Mouse (Mus musculus): Measurements from ENCODE around the gene Myrip.
"Not testable (repeated sequence)": the region's sequence is repeated elsewhere in the genome, so short reads cannot be mapped to it uniquely, and the experiment has no call there.

Gene Myrip

DNA sequence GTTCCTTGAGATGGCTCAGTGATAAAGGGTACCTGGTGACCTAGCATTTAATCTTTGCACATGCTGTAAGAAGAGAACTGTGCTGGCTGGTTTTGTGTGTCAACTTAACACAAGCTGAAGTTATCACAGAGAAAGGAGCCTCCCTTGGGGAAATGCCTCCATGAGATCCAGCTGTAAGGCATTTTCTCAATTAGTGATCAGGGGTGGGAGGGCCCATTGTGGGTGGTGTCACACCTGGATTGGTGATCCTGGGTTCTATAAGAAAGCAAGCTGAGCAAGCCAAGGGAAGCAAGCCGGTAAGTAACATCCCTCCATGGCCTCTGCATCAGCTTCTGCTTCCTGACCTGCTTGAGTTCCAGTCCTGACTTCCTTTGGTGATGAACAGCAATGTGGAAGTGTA is at the start of gene Myrip:
TSS of gene Myrip (plus strand) at position 301 of the 400 bp plus-strand sequence.
- DNase-seq (ENCODE audit: low spot score in 2 of 2), result not testable (repeated sequence)

DNA sequence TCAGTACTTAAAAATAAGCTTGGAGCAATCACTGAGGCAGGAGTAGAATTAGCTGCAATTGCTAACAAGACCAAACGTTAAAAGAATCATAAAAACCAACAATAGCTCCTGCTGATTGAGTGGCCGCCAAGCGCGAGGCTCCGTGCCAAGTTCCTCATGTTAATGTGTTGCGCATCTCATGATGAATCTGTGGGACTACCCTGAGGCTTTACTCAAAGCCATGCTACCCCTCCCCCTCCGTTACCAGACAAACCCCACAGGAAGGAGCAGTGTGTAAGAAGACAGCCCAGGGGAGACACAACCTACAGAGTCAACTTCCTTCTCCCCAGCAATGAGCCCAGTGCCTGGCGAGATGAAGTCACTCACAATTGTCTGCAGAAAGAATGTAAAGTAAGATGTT is 41.5 kb upstream of the Myrip start:
- peak in 1 of 2 experiments; percentile 16 for DNase-seq (ENCODE audit: low spot score in 2 of 2)

- DNase-seq (ENCODE audit: low spot score in 2 of 2), result no peak
Measured at GRCm38 (mm10) chr9:120263994-120264393, 37.3 kb upstream of the Myrip start.

- no peak for DNase-seq (ENCODE audit: low spot score in 2 of 2)
Measured at GRCm38 (mm10) chr9:120273083-120273482, 28.2 kb upstream of the Myrip start.

DNA sequence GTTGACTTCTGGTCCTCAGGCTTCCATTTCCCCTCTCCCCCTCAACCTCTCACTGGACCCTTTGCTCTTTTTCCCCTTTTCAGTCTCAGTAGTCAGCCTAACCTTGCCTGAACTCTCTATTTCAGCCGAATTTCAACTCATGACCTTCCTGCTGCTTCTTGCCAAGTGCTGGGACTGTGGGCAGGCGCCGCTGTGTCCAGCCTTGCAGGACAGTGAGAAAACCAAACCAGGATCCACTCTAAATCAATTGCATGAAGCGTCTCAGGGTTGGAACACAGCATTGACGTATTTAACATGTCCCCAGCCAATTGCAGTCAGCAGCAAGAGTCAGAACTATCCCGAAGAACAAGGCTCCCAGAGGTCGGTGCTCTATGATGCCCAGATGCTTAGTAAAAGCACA is 26.1 kb upstream of the Myrip start:
- DNase-seq (ENCODE audit: low spot score in 2 of 2), result no peak

DNA sequence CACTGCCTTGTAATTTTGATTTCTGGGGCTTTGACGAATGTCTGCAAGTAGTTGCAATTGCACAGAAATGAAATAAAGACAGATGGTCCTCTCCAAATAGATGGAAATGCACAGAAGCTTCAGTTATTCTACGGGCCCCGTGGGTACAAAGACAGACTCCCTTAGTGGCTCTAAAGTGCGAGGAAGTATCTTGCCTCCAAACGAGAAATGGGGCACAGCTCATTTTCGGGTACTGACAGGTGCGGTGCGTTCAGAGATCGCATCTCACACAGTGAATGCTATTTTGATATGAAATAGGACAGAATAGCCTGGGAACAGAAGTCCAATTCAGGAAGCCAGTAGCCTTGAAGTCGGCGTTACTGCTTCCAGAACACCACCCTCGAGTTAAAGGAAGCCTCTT is 20.2 kb upstream of the Myrip start:
- DNase-seq (ENCODE audit: low spot score in 2 of 2), result no peak

- no peak for DNase-seq (ENCODE audit: low spot score in 2 of 2)
Measured at GRCm38 (mm10) chr9:120282461-120283047, 18.8 kb upstream of the Myrip start.

GRCm38 (mm10) chr9:120283556-120283955 is 17.8 kb upstream of the Myrip start:
- DNase-seq (ENCODE audit: low spot score in 2 of 2), result no peak

- DNase-seq (ENCODE audit: low spot score in 2 of 2), result no peak
Measured at GRCm38 (mm10) chr9:120288011-120288410, 13.3 kb upstream of the Myrip start.

- DNase-seq (ENCODE audit: low spot score in 2 of 2), result no peak
Measured at GRCm38 (mm10) chr9:120290375-120290774, 10.9 kb upstream of the Myrip start.

- DNase-seq (ENCODE audit: low spot score in 2 of 2), result no peak
Measured at GRCm38 (mm10) chr9:120292488-120292887, 8.8 kb upstream of the Myrip start.

GRCm38 (mm10) chr9:120295527-120295926 is 5.8 kb upstream of the Myrip start:
- DNase-seq (ENCODE audit: low spot score in 2 of 2), result no peak

GRCm38 (mm10) chr9:120296938-120297337 is 4.4 kb upstream of the Myrip start:
- no peak for DNase-seq (ENCODE audit: low spot score in 2 of 2)

GRCm38 (mm10) chr9:120299429-120299828 is 1.9 kb upstream of the Myrip start:
- no peak for DNase-seq (ENCODE audit: low spot score in 2 of 2)

DNA sequence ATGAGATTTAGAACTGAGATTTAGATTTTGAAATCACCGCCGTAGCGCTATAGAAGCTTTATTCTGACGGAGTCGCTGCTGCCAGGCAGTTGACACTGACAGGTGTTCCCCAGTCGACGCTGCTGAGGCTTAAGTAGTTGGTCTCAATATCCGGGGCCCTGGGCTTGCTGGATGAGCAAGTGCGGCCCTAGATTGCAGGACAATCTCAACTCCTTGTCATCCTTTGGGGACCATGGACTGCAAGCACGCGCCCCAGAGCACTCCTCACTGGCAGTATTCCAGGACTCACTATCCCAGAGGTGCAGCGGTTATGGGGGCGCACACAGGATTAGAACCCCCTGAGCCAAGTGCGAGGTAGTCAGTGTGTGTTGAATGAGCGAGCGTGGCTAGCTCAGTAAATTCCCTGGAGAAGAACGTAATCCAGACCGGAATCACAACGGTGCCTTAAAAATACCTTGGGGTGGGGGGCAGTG is 1.7 kb downstream of the Myrip start:
- no peak for DNase-seq (ENCODE audit: low spot score in 2 of 2)

- peak in 1 of 2 experiments; percentile 62 for DNase-seq (ENCODE audit: low spot score in 2 of 2)
Measured at GRCm38 (mm10) chr9:120303453-120304299, 2.4 kb downstream of the Myrip start.

GRCm38 (mm10) chr9:120304300-120305137 is 3.2 kb downstream of the Myrip start:
- no peak for DNase-seq (ENCODE audit: low spot score in 2 of 2)

DNA sequence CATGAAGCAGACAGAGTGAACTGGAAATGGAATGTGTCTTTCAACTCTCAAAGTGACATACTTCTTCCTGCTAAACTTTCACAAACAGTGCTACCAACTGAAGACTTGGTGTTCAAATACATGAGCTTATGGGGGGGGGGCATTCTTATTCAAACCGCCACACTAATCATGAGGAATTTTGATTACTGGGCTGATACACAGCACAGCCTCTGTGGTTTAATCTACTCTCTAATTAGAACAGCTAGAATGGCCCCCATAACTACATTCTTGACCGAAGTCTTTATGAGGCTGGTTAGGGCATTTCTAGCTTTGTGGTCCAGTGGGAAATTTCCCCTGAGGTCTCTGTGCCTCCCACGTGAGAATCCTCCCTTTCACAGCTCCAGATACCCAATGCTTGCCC is 13.9 kb downstream of the Myrip start:
- DNase-seq (ENCODE audit: low spot score in 2 of 2), result no peak

DNA sequence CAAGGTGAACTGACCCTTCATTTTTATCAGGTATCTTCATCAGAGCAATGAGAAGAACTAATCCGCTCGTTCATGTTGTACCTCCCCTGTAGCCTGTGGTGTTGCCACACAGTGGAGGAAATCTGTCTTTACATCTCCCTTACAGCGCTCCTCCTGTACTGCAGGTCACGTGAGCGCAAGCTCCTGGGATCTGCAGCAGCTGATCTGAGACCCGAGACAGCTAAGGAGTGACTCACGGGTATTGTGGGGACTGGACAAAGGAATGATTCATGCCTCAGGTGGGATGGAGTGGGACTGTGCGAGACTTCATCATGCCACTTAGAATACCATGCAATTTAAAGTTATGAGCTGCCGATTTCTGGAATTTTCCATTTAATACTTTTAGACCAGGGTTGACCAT is 17.8 kb downstream of the Myrip start:
- DNase-seq (ENCODE audit: low spot score in 2 of 2), result no peak

DNA sequence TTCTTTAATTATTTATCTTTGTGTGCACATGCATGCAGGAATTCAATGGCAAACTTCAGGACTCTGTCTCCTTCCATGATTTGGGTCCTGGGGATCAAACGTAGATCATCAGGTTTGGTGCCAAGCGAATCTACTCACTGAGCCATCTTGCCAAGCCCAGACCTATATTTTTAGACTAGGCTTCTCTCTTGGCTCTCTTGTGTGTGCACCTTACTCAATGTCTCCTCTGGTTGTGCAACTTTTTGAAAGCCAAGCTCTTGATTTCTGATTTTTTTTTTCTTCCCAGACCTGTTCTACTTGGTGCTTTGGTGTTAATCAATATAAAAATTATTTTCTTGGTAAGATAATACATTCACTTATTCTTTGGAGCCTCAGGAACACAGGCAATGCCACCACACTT is 19.3 kb downstream of the Myrip start:
- no peak for DNase-seq (ENCODE audit: low spot score in 2 of 2)

- no peak for DNase-seq (ENCODE audit: low spot score in 2 of 2)
Measured at GRCm38 (mm10) chr9:120322702-120323426, 21.6 kb downstream of the Myrip start.

DNA sequence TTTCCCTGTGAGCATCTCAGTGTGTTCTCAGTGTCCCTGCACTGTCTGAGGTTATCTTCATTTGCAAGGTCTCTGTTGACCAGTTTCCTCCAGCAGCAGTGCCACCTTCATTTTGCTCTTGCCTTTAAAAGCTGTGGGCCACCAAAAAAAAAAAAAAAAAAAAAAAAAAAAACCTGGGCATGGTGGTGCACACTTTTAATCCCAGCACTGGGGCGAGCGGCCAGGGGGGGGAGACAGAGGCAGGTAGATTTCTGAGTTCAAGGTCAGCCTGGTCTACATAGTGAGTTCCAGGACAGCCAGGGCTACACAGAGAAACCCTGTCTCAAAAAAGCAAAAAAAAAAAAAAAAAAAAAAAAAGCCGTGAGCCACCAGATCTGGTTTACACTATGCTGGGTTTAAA is 29.7 kb downstream of the Myrip start:
- not testable (repeated sequence) for DNase-seq (ENCODE audit: low spot score in 2 of 2)

Data from spleen, postnatal 4 days (tissue).